Mouse (Mus musculus) liver, embryonic 11.5 days (tissue): ENCODE results near the gene Pcgf5. TPM values are rescaled to one million over a fixed set of nuclear protein-coding genes. Genes with fewer than 3 reads are reported as not detected.
"Not testable (repeated sequence)": the region's sequence is repeated elsewhere in the genome, so short reads cannot be mapped to it uniquely, and the experiment has no call there.

Experiments
- ATAC-seq: fragments of 200-750 bp; cut with Nextera tagmentation; replicated peaks from 2 replicates; pipeline ENCODE4 v1.8.0; 2017; ENCODE audit warnings: moderate number of reproducible peaks, mild to moderate bottlenecking, moderate TSS enrichment, moderate library complexity; ENCODE audit not compliant: low FRiP score
- DNase-seq: peaks from one replicate; pipeline ENCODE4 v3.0.0-alpha.2; 2017; ENCODE audit warnings: low spot score
- H3K27ac ChIP-seq: fragments of 300-500 bp; sonication (generic); 2 replicates; pipeline ENCODE4 v1.5.1; 2014; ENCODE audit warnings: mild to moderate bottlenecking, low read depth, low read length, control low read depth
- H3K27me3 ChIP-seq: fragments of 300-500 bp; sonication (generic); replicated peaks from 2 replicates; pipeline ENCODE4 v1.6.1; 2014; ENCODE audit warnings: low read length, mixed read lengths; ENCODE audit not compliant: control insufficient read depth, insufficient read depth
- H3K36me3 ChIP-seq: fragments of 300-500 bp; sonication (generic); 2 replicates; pipeline ENCODE4 v1.6.1; 2014; ENCODE audit warnings: mild to moderate bottlenecking, low read length, moderate library complexity, mixed read lengths; ENCODE audit not compliant: control insufficient read depth, insufficient read depth
- H3K4me1 ChIP-seq: fragments of 300-500 bp; sonication (generic); replicated peaks from 2 replicates; pipeline ENCODE4 v1.6.1; 2014; ENCODE audit warnings: low read length, mixed read lengths; ENCODE audit not compliant: control insufficient read depth, insufficient read depth
- H3K4me2 ChIP-seq: fragments of 300-500 bp; sonication (generic); 2 replicates; pipeline ENCODE4 v1.6.1; 2014; ENCODE audit warnings: mild to moderate bottlenecking, control low read depth, moderate library complexity
- H3K4me3 ChIP-seq: fragments of 300-500 bp; sonication (generic); 2 replicates; pipeline ENCODE4 v1.5.1; 2014; ENCODE audit warnings: low read depth, low read length, control low read depth
- H3K9ac ChIP-seq: fragments of 300-500 bp; sonication (generic); 2 replicates; pipeline ENCODE4 v1.6.1; 2014; ENCODE audit warnings: low read depth, low read length, control low read depth
- H3K9me3 ChIP-seq: fragments of 300-500 bp; sonication (generic); 2 replicates; pipeline ENCODE4 v1.6.1; 2016; ENCODE audit warnings: low read length, inconsistent platforms, mixed read lengths; ENCODE audit not compliant: control insufficient read depth
- whole genome bisulfite sequencing: fragments of 180-500 bp; shearing (Covaris S2); extraction: QIAGEN DNeasy Blood & Tissue Kit; methylation state at CpG from one replicate; pipeline ENCODE4 v1.1.7; 2014; 5-methylcytosine and 5-hydroxymethylcytosine counted together
- polyA plus RNA-seq: library from polyadenylated mRNA; unstranded; fragments of >200 nt; fragmentation: Nextera tagmentation; extraction: Ambion mirVana; gene quantifications from 2 replicates; pipeline ENCODE4 v1.2.1, GENCODE M21; 2014

Gene Pcgf5
- polyA plus RNA-seq, 1 experiment from 2014 or later: 16.6 TPM

DNA sequence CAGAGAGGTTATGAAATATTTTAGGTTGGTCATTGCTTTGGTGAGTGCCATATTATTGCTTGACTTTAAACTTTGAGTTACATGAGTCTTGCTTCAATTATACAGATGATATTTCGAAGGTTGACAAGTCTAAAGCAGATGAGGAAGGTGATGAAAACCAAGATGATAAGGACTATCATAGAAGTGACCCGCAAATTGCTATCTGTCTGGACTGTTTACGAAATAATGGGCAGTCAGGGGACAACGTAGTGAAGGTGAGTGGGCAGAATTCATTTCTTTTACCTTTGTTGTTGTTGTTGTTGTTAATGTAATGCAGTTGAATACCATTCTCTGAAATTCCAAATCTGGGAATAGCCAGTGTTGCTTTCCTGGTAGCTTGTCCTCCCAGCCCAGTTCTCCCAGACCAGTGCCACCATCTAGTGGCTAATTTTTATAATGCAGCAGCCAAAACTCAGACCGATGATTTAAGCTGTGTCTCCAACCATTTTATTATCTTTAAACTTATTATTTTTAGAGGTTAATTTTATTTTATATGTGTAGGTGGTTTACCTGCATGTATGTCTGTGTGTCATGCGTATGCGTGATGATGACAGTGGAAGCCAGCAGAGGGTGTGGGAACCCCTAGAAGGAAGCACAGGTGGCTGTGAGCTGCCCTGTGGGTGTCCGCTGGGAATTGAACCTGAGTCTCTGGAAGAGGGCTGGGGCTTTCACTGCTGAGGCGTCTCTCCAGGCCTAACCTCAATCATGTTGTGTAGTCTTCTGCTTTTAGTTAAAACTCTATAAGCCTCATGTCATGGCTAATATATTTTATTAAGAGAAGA, 92.0 kb downstream of the Pcgf5 start:
- whole genome bisulfite sequencing: 62% methylated on average over 9 of the region's 9 CpGs
- Histone ChIP-seq H3K27ac (no peak overlapping the region), H3K4me2 (no peak overlapping the region), H3K4me3 (no peak overlapping the region), H3K9ac (no peak overlapping the region), H3K27me3 (no peaks in the 10 kb centered on the region), H3K36me3 (no peaks in the 10 kb centered on the region), H3K4me1 (no peaks in the 10 kb centered on the region), H3K9me3 (no peaks in the 10 kb centered on the region)
- no peak for DNase-seq
- ATAC-seq: no peak

DNA sequence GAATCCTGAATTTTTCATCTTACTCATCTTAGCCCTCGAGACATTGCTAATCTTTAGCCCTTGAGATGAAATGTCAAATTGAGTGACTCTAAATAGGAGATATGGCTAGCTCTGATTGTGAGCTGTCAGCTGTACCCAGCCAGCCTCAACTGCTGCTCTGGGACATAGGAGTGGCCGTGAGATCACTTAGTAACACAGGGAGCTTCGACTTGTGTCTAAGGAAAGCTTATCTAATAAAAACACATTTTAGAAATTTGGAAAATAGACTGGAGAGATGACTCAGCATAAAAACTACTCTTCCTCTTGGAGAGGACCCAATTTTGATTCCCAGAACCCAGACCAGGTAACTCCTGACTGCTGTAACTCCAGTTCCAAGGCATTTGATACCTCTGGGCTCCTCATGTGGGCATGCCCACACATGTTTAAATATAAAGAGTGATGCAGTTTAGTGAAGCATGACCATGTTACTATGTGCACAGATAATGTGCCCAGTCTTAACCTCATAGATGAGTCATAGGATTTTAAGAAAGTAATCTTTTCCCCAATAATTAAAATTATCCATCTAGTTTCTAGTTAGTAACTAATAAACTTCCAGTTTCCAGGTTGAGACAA, 103.0 kb downstream of the Pcgf5 start:
- DNase-seq: no peak
- peak; percentile 91 for ATAC-seq
- Histone ChIP-seq H3K36me3 (no peaks in the 10 kb centered on the region), H3K4me1 (peaks cover 16% of the 10 kb centered on the region), H3K9me3 (no peaks in the 10 kb centered on the region), H3K4me3 (no peak overlapping the region), H3K9ac (no peak overlapping the region), H3K27me3 (no peaks in the 10 kb centered on the region), H3K27ac (no peak overlapping the region), H3K4me2 (no peak overlapping the region)
- whole genome bisulfite sequencing: 41% methylated on average over 3 of the region's 3 CpGs

DNA sequence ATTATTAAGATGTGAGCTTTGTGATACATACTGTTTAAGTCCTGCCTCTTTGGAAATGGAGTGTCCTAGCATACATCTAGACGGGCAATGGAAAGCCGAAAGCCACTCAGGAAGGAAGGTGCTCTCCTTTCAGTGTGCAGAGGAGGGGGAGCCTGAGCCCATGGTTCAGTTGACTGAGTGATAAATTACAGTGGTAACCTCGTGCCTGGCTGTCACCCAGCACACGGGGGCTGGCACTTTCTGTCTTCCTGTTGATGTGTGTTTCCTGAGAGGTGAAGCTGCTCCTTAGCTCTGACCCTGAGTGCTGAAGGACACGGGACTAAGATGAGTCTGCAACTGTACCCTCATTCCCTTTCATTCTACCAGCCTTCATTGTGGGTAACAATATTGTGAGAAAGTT, 103.6 kb downstream of the Pcgf5 start:
- Histone ChIP-seq H3K27ac (peak overlapping the region; percentile 1; the same call in 1 of the 2 replicates), H3K9me3 (no peaks in the 10 kb centered on the region), H3K4me1 (peaks cover 18% of the 10 kb centered on the region), H3K4me3 (no peak overlapping the region), H3K9ac (no peak overlapping the region), H3K27me3 (no peaks in the 10 kb centered on the region), H3K4me2 (no peak overlapping the region), H3K36me3 (no peaks in the 10 kb centered on the region)
- WGBS: 36% methylated on average over 5 of the region's 5 CpGs
- no peak for DNase-seq
- peak; percentile 29 for ATAC-seq

DNA sequence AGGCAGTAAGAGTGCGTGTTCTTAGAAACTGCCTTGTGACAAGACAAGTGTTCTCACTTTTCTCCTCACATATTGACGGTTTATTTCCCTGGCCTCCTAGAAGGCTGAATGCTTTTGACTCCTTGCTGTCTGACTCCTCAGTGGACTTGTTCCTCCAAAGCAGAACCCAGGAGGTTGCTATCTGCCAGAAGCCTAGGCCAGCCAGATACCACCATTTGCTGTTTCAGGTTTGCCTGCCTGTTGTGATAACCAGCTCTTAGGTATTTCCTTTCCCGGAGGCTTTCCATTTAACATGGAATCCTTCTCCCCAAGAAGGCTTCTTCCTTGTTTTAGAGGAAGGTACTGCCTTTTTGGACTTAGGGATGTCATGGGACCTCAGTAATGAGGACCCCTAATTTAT, 104.1 kb downstream of the Pcgf5 start:
- H3K4me2 ChIP-seq, H3K27me3 ChIP-seq, DNase-seq, H3K9ac ChIP-seq, H3K36me3 ChIP-seq, H3K4me3 ChIP-seq, H3K9me3 ChIP-seq: not testable (repeated sequence)
- peaks cover 18% of the 10 kb centered on the region for H3K4me1 ChIP-seq
- ATAC-seq: peak; percentile 70
- peak overlapping the region; percentile 1; the same call in 1 of the 2 replicates for H3K27ac ChIP-seq
- WGBS: 49% methylated on average over 3 of the region's 3 CpGs

DNA sequence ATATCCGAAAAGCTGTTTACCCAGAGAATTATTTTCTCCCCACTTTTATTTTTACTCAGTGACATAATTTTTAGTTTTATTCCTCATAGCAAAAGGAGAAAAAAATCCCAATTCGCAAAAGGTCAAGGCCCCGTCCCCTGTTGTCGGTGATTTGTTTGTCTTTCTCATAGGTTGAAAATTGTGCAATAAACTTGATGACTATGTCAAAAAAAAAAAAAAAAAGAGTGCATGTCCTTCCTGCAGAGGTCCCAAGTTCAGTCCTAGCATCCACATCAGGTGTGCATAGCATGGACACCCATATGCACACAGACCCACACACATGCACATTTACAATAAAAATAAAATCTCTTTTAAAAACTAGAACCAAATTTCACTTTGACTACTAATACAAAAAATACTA, 105.3 kb downstream of the Pcgf5 start:
- H3K4me1 ChIP-seq: peaks cover 18% of the 10 kb centered on the region
- DNase-seq: no peak
- no peaks in the 10 kb centered on the region for H3K9me3 ChIP-seq
- no peak overlapping the region for H3K27ac ChIP-seq
- no peak overlapping the region for H3K9ac ChIP-seq
- H3K4me2 ChIP-seq: no peak overlapping the region
- no peaks in the 10 kb centered on the region for H3K27me3 ChIP-seq
- ATAC-seq: no peak
- 85% methylated on average over 4 of the region's 4 CpGs for WGBS
- no peaks in the 10 kb centered on the region for H3K36me3 ChIP-seq
- no peak overlapping the region for H3K4me3 ChIP-seq

DNA sequence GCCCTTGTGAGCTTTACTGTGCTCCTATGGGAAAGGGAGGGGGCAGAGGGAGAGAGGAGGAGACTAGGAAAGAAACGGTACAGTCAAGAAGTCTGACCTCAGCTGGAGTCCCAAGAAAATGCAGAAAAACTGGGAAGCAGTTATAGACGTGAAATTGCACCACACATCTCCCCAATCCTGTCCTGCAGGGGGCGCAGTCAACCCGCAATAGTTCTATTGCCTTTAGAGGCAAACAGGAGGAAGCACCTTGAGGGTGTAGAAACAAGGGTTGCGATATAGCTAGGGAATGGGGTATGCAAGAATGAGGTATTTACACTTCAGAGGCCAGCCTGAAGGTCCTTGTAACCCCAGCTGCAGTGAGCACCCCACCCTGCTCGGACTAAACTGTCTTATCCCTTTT, 122.0 kb downstream of the Pcgf5 start:
- DNase-seq (no peak), ATAC-seq (0 out of 2 replicates have a peak, but pooled peaks have one; percentile 26)
- no peak overlapping the region for H3K9ac ChIP-seq
- H3K4me1 ChIP-seq: no peaks in the 10 kb centered on the region
- no peak overlapping the region for H3K27ac ChIP-seq
- H3K4me2 ChIP-seq: no peak overlapping the region
- no peaks in the 10 kb centered on the region for H3K36me3 ChIP-seq
- no peak overlapping the region for H3K4me3 ChIP-seq
- 9% methylated on average over 6 of the region's 6 CpGs for WGBS
- no peaks in the 10 kb centered on the region for H3K9me3 ChIP-seq
- H3K27me3 ChIP-seq: no peaks in the 10 kb centered on the region

DNA sequence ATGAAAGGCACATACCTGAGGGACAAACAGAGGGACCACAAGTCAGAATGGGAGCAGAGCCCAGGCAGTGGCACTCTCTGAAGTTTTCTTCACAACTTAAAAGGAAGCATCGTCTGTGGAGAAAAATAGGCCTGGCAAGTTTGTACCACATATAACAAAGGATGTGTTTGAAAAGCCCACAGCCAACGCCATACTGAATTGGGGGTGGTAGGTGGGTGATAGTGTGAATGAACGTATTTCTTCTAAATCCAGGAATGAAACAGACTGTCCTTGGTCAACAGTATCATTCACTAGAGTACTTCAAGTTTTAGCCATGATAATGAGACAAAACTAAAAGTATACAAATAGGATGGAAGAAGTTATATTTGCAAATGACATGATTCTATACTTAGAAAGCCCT, 123.2 kb downstream of the Pcgf5 start:
- Histone ChIP-seq H3K27ac (no peak overlapping the region), H3K36me3 (no peaks in the 10 kb centered on the region), H3K27me3 (no peaks in the 10 kb centered on the region), H3K4me3 (no peak overlapping the region), H3K9ac (no peak overlapping the region), H3K4me2 (no peak overlapping the region), H3K4me1 (no peaks in the 10 kb centered on the region), H3K9me3 (no peaks in the 10 kb centered on the region)
- WGBS: 85% methylated on average over 3 of the region's 3 CpGs
- ATAC-seq: no peak
- DNase-seq: no peak

DNA sequence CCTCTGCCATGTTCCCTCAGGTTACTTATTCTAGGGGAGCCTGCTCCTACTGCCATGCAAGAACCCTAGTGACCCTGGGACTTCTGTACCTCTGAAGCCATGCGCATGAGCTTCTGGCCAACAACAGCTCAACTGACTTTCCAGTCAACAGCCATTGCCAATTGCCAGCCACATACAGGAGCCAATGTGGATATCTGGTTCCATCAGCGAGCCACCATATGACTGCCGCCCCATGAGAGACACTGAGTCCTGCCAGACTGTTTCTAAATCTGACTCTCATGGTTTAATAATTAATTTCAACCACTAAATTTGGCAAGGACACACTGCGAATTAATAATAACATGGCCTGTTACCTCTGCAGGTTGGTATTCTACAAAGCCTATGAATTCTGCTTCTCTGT, 128.5 kb downstream of the Pcgf5 start:
- no peak overlapping the region for H3K4me3 ChIP-seq
- no peaks in the 10 kb centered on the region for H3K9me3 ChIP-seq
- DNase-seq (no peak), ATAC-seq (no peak)
- 90% methylated on average over 4 of the region's 4 CpGs for WGBS
- no peaks in the 10 kb centered on the region for H3K27me3 ChIP-seq
- H3K9ac ChIP-seq: no peak overlapping the region
- H3K4me1 ChIP-seq: no peaks in the 10 kb centered on the region
- no peak overlapping the region for H3K27ac ChIP-seq
- no peaks in the 10 kb centered on the region for H3K36me3 ChIP-seq
- no peak overlapping the region for H3K4me2 ChIP-seq

DNA sequence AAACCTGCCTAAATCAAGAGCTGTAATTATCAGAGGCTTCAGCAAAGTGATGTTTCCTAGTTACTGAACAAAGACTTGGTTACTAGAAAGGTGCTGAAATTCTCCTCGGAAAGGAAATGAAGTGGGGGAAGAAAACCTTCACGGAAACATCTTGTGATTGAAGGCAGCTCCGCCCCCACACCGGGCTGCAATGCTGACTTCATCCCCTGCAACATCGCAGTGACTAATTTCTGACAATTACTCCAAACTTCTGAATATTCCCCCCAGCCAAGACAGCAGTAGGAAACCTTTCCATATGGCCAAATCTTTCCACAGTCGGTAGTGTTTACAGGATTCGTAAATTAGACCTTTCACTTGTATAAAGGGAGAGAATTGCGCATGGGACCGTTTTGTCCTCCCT, 129.0 kb downstream of the Pcgf5 start:
- DNase-seq: no peak

More for the DNA sequence above, 129.0 kb downstream of the Pcgf5 start:
- Histone ChIP-seq H3K9me3 (no peaks in the 10 kb centered on the region), H3K27me3 (no peaks in the 10 kb centered on the region), H3K36me3 (no peaks in the 10 kb centered on the region), H3K27ac (no peak overlapping the region), H3K9ac (no peak overlapping the region), H3K4me2 (peak overlapping the region; percentile 20), H3K4me1 (no peaks in the 10 kb centered on the region), H3K4me3 (no peak overlapping the region)
- no peak for ATAC-seq
- 46% methylated on average over 9 of the region's 9 CpGs for WGBS
